Mouse (Mus musculus): ENCODE results near the gene Scnm1.

GRCm38 (mm10) chr3:95124972-95125371, 8.8 kb downstream of the Scnm1 start:
- no peak for TF ChIP-seq CTCF (conservative IDR thresholded peaks at IDR 0.05 in 1 of 2, IDR thresholded peaks at IDR 0.05 in 1 of 2; ENCODE audit: low read depth in 2 of 2, low read length in 2 of 2)
- no peak for TF ChIP-seq POLR2A (IDR thresholded peaks at IDR 0.05; ENCODE audit: low read depth, low read length)
- no peak for TF ChIP-seq EP300 (IDR thresholded peaks at IDR 0.05; ENCODE audit: low read length)
- no peak for TF ChIP-seq RCOR1 (conservative IDR thresholded peaks at IDR 0.05; ENCODE audit: low read depth, low read length)
- TF ChIP-seq ETS1 (conservative IDR thresholded peaks at IDR 0.05; ENCODE audit: low read depth, low read length): no peak
- TF ChIP-seq KAT2A (IDR thresholded peaks at IDR 0.05; ENCODE audit: insufficient replicate concordance, low read length): no peak
- TF ChIP-seq NELFE (IDR thresholded peaks at IDR 0.05; ENCODE audit: low read depth, low read length): no peak
- no peak for TF ChIP-seq CHD1 (IDR thresholded peaks at IDR 0.05; ENCODE audit: low read depth, low read length)
- TF ChIP-seq MAFK (IDR thresholded peaks at IDR 0.05; ENCODE audit: insufficient replicate concordance, low read length): no peak
- TF ChIP-seq TCF12 (IDR thresholded peaks at IDR 0.05; ENCODE audit: low read depth, low read length): no peak

All from CH12.LX (cell line).